Mouse (Mus musculus) C2C12 (cell line): ENCODE measurements around the gene Bspry.

Experiments
- CEBPB ChIP-seq: IDR thresholded peaks from one replicate; pipeline ENCODE4 v1.6.1; 2011; ENCODE audit warnings: low read depth, mild to moderate bottlenecking, control low read depth, moderate library complexity
- CTCF ChIP-seq: IDR thresholded peaks from one replicate; pipeline ENCODE4 v1.5.1; 2011; ENCODE audit not compliant: control insufficient read depth, insufficient read depth, insufficient read length
- MAX ChIP-seq: IDR thresholded peaks from one replicate; pipeline ENCODE4 v1.6.1; 2011; ENCODE audit warnings: mild to moderate bottlenecking, control low read depth
- MYOD1 ChIP-seq: IDR thresholded peaks from one replicate; pipeline ENCODE4 v1.6.1; 2011; ENCODE audit warnings: low read depth; ENCODE audit not compliant: control insufficient read depth, insufficient read length
- MYOG ChIP-seq: IDR thresholded peaks from one replicate; pipeline ENCODE4 v1.6.1; 2011; ENCODE audit not compliant: control insufficient read depth, insufficient read length; ENCODE audit errors: extremely low read depth

GRCm38 (mm10) chr4:62515490-62515889, 35.6 kb downstream of the Bspry start:
- TF ChIP-seq CTCF (no peak), MYOD1 (no peak), MAX (no peak), CEBPB (no peak), MYOG (no peak)
